Mouse (Mus musculus): ENCODE measurements around the gene Epb41l5. TPM values are rescaled to one million over a fixed set of nuclear protein-coding genes. Genes with fewer than 3 reads are reported as not detected.

Epb41l5 gene
- polyA plus RNA-seq, 1 experiment from 2014 or later: 15.3 TPM

GRCm38 (mm10) chr1:119501881-119502280, 146.9 kb downstream of the Epb41l5 start:
- Histone ChIP-seq H3K27ac (replicated peaks in 1 of 2; ENCODE audit: control insufficient read depth in 1 of 2, insufficient read depth in 1 of 2, low read depth in 2 of 2, low read length in 2 of 2) (peak overlapping the region; percentile 46 to 73; a peak in 3 of 4 replicates), H3K4me1 (ENCODE audit: control insufficient read depth in 2 of 2, insufficient read depth in 2 of 2, low read length in 2 of 2) (peaks cover 27 to 56% of the 10 kb centered on the region in 2 experiments), H3K9me3 (ENCODE audit: control insufficient read depth, low read length) (no peaks in the 10 kb centered on the region), H3K4me2 (ENCODE audit: low read length) (peak overlapping the region; percentile 67), H3K9ac (ENCODE audit: low read length) (peak overlapping the region; percentile 30; the same call in 1 of the 2 replicates), H3K36me3 (ENCODE audit: control insufficient read depth, insufficient read depth, low read length) (peaks cover 18% of the 10 kb centered on the region; the same call in 1 of the 2 replicates), H3K27me3 (ENCODE audit: control insufficient read depth, insufficient read depth, low read length) (no peaks in the 10 kb centered on the region), H3K4me3 (ENCODE audit: control insufficient read depth in 1 of 2, insufficient read depth in 1 of 2, low read depth in 1 of 2, low read length in 2 of 2) (no peak overlapping the region; a peak in 1 of 4 replicates)
- ATAC-seq (ENCODE audit: insufficient number of reproducible peaks, insufficient read depth, low FRiP score, low read depth): no peak
- 24% methylated on average over 8 of the region's 8 CpGs for WGBS

DNA sequence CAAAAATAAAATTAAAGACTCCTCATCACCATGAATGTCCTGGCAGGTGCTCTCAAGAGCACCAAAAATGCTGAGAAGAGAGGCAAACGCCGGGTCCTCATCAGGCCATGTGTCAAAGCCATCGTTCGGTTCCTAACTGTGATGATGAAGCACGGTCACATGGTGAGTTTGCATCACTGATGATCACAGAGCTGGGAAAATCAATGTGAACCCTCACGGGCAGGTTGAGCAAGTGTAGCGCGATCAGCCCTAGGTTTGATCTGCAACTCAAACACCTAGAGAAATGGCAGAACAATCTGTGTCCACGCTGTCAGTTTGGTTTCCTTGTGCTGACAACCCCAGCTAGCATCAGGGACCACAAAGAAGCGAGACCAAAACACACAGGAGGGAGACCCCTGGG, 149.3 kb downstream of the Epb41l5 start:
- H3K9ac ChIP-seq (ENCODE audit: low read length): no peak overlapping the region
- ATAC-seq (ENCODE audit: insufficient number of reproducible peaks, insufficient read depth, low FRiP score, low read depth): no peak
- peaks cover 21 to 50% of the 10 kb centered on the region in 2 experiments for H3K4me1 ChIP-seq (ENCODE audit: control insufficient read depth in 2 of 2, insufficient read depth in 2 of 2, low read length in 2 of 2)
- no peaks in the 10 kb centered on the region for H3K9me3 ChIP-seq (ENCODE audit: control insufficient read depth, low read length)
- no peak overlapping the region for H3K27ac ChIP-seq (replicated peaks in 1 of 2; ENCODE audit: control insufficient read depth in 1 of 2, insufficient read depth in 1 of 2, low read depth in 2 of 2, low read length in 2 of 2)
- no peaks in the 10 kb centered on the region for H3K27me3 ChIP-seq (ENCODE audit: control insufficient read depth, insufficient read depth, low read length)
- H3K4me3 ChIP-seq (ENCODE audit: control insufficient read depth in 1 of 2, insufficient read depth in 1 of 2, low read depth in 1 of 2, low read length in 2 of 2): no peak overlapping the region
- 95% methylated on average over 10 of the region's 10 CpGs for WGBS
- peaks cover 18% of the 10 kb centered on the region; the same call in 1 of the 2 replicates for H3K36me3 ChIP-seq (ENCODE audit: control insufficient read depth, insufficient read depth, low read length)
- no peak overlapping the region for H3K4me2 ChIP-seq (ENCODE audit: low read length)

DNA sequence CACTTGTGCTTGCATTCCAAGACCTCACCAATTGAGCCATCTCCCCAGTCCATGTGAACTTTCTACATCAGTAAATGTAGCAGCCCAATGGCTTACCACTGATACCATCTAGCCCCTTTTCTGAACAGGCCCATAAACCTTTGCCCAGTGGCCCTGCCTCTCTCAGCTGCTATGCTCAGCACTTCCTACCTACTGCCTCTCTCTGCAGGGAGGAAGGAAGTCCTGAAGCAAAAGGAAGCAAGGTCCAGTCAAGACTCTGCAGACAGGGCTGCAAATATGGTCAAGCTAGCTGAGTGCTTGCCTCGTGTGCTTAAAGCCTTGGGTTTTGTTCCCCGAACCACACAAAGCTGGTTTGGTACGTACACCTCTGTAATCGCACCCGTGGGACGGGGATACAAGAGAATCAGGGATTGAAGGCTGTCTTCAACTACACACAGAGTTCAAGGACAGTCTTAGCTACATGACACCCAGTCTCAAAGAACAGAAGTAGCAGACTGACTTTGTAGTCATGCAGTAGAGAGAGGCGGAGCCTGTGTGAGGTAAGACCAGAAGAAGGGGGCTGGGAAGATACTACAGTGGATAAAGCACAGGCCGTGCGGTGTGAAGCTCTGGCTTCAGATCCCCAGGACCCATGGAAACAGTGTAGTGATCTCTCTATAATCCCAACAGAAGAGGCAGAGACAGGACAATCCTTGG, 150.1 kb downstream of the Epb41l5 start:
- Histone ChIP-seq H3K9me3 (ENCODE audit: control insufficient read depth, low read length) (no peaks in the 10 kb centered on the region), H3K36me3 (ENCODE audit: control insufficient read depth, insufficient read depth, low read length) (peaks cover 18% of the 10 kb centered on the region; the same call in 1 of the 2 replicates), H3K27ac (replicated peaks in 1 of 2; ENCODE audit: control insufficient read depth in 1 of 2, insufficient read depth in 1 of 2, low read depth in 2 of 2, low read length in 2 of 2) (peak overlapping the region in 1 of 2 experiments; percentile 37; a peak in 3 of 4 replicates), H3K4me1 (ENCODE audit: control insufficient read depth in 2 of 2, insufficient read depth in 2 of 2, low read length in 2 of 2) (peaks cover 21 to 50% of the 10 kb centered on the region in 2 experiments), H3K4me2 (ENCODE audit: low read length) (no peak overlapping the region), H3K9ac (ENCODE audit: low read length) (no peak overlapping the region), H3K4me3 (ENCODE audit: control insufficient read depth in 1 of 2, insufficient read depth in 1 of 2, low read depth in 1 of 2, low read length in 2 of 2) (no peak overlapping the region), H3K27me3 (ENCODE audit: control insufficient read depth, insufficient read depth, low read length) (no peaks in the 10 kb centered on the region)
- 65% methylated on average over 9 of the region's 9 CpGs for WGBS
- no peak for ATAC-seq (ENCODE audit: insufficient number of reproducible peaks, insufficient read depth, low FRiP score, low read depth)

- H3K27ac ChIP-seq (replicated peaks in 1 of 2; ENCODE audit: control insufficient read depth in 1 of 2, insufficient read depth in 1 of 2, low read depth in 2 of 2, low read length in 2 of 2): no peak overlapping the region
- H3K27me3 ChIP-seq (ENCODE audit: control insufficient read depth, insufficient read depth, low read length): no peaks in the 10 kb centered on the region
- no peak for ATAC-seq (ENCODE audit: insufficient number of reproducible peaks, insufficient read depth, low FRiP score, low read depth)
- no peak overlapping the region for H3K9ac ChIP-seq (ENCODE audit: low read length)
- peaks cover 17% of the 10 kb centered on the region; the same call in 1 of the 2 replicates for H3K36me3 ChIP-seq (ENCODE audit: control insufficient read depth, insufficient read depth, low read length)
- H3K4me3 ChIP-seq (ENCODE audit: control insufficient read depth in 1 of 2, insufficient read depth in 1 of 2, low read depth in 1 of 2, low read length in 2 of 2): no peak overlapping the region
- 74% methylated on average over 5 of the region's 5 CpGs for WGBS
- H3K4me2 ChIP-seq (ENCODE audit: low read length): no peak overlapping the region
- H3K4me1 ChIP-seq (ENCODE audit: control insufficient read depth in 2 of 2, insufficient read depth in 2 of 2, low read length in 2 of 2): peaks cover 18 to 46% of the 10 kb centered on the region in 2 experiments
- no peaks in the 10 kb centered on the region for H3K9me3 ChIP-seq (ENCODE audit: control insufficient read depth, low read length)
These were observed 151.3 kb downstream of the Epb41l5 start for GRCm38 (mm10) chr1:119497346-119498004.

GRCm38 (mm10) chr1:119495396-119495775, 153.4 kb downstream of the Epb41l5 start:
- 87% methylated on average over 6 of the region's 6 CpGs for WGBS
- peaks cover 12% of the 10 kb centered on the region; the same call in 1 of the 2 replicates for H3K36me3 ChIP-seq (ENCODE audit: control insufficient read depth, insufficient read depth, low read length)
- no peak overlapping the region for H3K9ac ChIP-seq (ENCODE audit: low read length)
- ATAC-seq (ENCODE audit: insufficient number of reproducible peaks, insufficient read depth, low FRiP score, low read depth): no peak
- no peaks in the 10 kb centered on the region for H3K27me3 ChIP-seq (ENCODE audit: control insufficient read depth, insufficient read depth, low read length)
- no peak overlapping the region for H3K4me3 ChIP-seq (ENCODE audit: control insufficient read depth in 1 of 2, insufficient read depth in 1 of 2, low read depth in 1 of 2, low read length in 2 of 2)
- H3K4me2 ChIP-seq (ENCODE audit: low read length): no peak overlapping the region
- H3K27ac ChIP-seq (replicated peaks in 1 of 2; ENCODE audit: control insufficient read depth in 1 of 2, insufficient read depth in 1 of 2, low read depth in 2 of 2, low read length in 2 of 2): no peak overlapping the region
- peaks cover 21 to 52% of the 10 kb centered on the region in 2 experiments for H3K4me1 ChIP-seq (ENCODE audit: control insufficient read depth in 2 of 2, insufficient read depth in 2 of 2, low read length in 2 of 2)
- no peaks in the 10 kb centered on the region for H3K9me3 ChIP-seq (ENCODE audit: control insufficient read depth, low read length)

Other genes starting within 250 kb of the Epb41l5 start
- gene Inhbb, start 226.8 kb downstream of the Epb41l5 start, polyA plus RNA-seq (2014; fragmentation: Nextera tagmentation; extraction: Ambion mirVana): 0.39 and 0.47 TPM in 2 replicates
- gene Ralb, start 144.2 kb downstream of the Epb41l5 start, polyA plus RNA-seq (2014; fragmentation: Nextera tagmentation; extraction: Ambion mirVana): 116 and 127 TPM in 2 replicates
- 25.6 and 25.7 TPM in 2 replicates for gene Tmem185b, start 122.8 kb downstream of the Epb41l5 start, polyA plus RNA-seq (2014; fragmentation: Nextera tagmentation; extraction: Ambion mirVana)
- 6.6 and 7.5 TPM in 2 replicates for gene Ptpn4, start 188.6 kb upstream of the Epb41l5 start, polyA plus RNA-seq (2014; fragmentation: Nextera tagmentation; extraction: Ambion mirVana)

All from heart, embryonic 14.5 days (tissue).